Mouse (Mus musculus) lung, adult 2 months (tissue): ENCODE data around the gene Parvb. TPM values are rescaled to one million over a fixed set of nuclear protein-coding genes. Genes with fewer than 3 reads are reported as not detected.

ENCODE experiments used
- DNase-seq: peaks from one replicate; pipeline ENCODE4 v3.0.0; 2022
- H3K4me1 ChIP-seq: fragments of 200-500 bp; 2 replicates; pipeline ENCODE4 v1.6.1; 2011; ENCODE audit warnings: low read length; ENCODE audit not compliant: control insufficient read depth, insufficient read depth
- H3K4me3 ChIP-seq: fragments of 200-500 bp; replicated peaks from 2 replicates; pipeline ENCODE3; 2011; ENCODE audit warnings: low read depth, mild to moderate bottlenecking, control low read depth, low read length; ENCODE audit errors: extremely low read depth
- CTCF ChIP-seq: fragments of 200-500 bp; IDR thresholded peaks from 2 replicates; pipeline ENCODE4 v1.5.1; 2011; ENCODE audit warnings: mild to moderate bottlenecking, low read length, control low read depth; ENCODE audit not compliant: insufficient read depth
- POLR2A ChIP-seq: fragments of 200-500 bp; IDR thresholded peaks from 2 replicates; pipeline ENCODE4 v1.6.1; 2011; ENCODE audit warnings: low read depth, mild to moderate bottlenecking, control low read depth, low read length, borderline replicate concordance; ENCODE audit errors: extremely low read depth
- WGBS: fragments of 180-500 bp; shearing (Covaris S2); methylation state at CpG from one replicate; pipeline ENCODE4 v1.1.7; 2018; 5-methylcytosine and 5-hydroxymethylcytosine counted together
- polyA plus RNA-seq: library from polyadenylated mRNA; depleted of rRNA; stranded (reverse); fragments of >200 nt; gene quantifications from 2 replicates; pipeline ENCODE4 v1.2.3, GENCODE M21; 2012

Gene Parvb
- polyA plus RNA-seq, 1 experiment, result 47.5 TPM

DNA sequence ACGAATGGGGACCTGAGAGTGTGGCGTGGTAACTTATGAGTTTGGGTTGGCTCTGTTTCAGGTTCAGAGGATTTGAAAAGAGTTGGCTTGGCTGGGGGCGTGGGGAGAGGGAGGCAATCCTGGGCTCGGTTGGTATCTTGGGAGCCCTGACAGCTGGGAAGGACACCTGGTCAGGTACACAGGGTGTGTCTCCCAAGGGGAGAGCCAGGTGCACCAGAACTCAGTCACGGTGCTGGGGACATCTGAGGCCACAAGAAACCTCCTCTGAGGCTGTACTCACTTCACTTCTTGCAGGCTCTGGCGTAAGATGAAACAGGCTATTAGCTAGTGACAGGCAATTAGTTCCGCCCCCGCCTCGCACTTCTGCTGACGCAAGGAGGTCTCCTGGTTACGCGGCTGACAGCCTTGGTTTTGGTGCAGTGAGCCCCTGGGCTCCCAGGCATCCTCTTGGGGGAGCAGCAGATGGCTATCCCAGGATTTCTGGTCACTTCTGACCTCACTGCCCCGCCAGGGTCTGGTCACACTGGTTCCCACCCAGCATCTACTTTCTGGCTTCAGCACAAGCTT is 67.0 kb downstream of the Parvb start:
- Histone ChIP-seq H3K4me3 (no peak overlapping the region), H3K4me1 (no peaks in the 10 kb centered on the region)
- WGBS, result 61% methylated on average over 13 of the region's 13 CpGs
- no peak for TF ChIP-seq POLR2A
- TF ChIP-seq CTCF, result no peak
- DNase-seq, result no peak

DNA sequence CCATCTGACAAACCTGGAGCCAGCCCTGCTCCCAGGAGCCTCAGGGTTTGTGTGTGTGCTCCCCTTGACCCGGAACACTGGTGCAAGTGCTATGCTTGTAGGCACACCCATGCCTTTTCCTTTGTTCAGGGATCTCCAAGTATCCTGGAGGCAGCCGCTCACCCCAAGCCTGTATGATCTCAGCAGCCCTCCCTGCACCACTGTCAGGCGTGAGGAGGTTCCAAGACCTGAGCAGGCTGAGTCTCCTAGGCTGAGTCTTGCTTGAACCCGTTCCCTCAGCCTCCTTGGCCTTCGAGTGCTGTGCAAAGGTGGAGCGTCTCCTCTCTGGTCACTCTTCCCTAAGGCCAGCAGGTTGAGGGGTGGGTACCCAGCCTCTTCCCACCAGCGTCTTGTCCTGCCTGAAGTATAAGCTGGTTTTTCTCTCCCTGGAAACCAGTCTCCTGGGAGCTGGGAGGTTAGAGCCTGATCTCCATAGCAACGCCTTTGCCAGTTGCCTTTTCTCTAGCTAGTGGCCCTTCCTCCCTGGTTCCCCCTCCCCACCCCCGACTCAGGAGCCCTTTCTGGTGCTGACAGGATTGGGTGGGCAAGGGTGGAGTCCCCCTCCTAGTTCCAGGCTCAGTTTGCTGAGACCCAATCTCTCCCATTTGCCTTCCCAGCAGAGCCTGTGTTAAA is 68.0 kb downstream of the Parvb start:
- Histone ChIP-seq H3K4me1 (no peaks in the 10 kb centered on the region), H3K4me3 (no peak overlapping the region)
- WGBS, result 54% methylated on average over 9 of the region's 9 CpGs
- no peak for DNase-seq
- TF ChIP-seq CTCF (no peak), POLR2A (no peak)

DNA sequence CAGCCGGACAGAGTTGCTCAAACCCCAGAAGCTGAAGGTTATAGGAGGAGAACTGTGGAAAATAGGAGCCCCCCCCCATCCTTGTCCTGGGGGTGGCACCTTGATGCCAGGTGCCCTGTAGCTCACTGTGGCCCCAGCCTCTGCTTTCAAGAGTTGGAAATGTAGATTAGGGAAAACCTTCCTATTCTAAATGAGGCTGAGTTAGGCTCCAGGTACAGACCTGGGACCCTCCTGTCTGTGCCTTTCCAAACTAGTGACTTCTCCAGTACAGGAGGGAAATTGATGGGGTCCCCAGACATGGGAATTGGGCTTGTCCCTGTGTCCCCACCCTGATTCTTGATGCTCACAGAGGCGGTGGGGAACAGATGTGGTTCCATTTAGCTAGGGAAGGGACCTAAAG is 68.7 kb downstream of the Parvb start:
- no peaks in the 10 kb centered on the region for H3K4me1 ChIP-seq
- H3K4me3 ChIP-seq, result no peak overlapping the region
- TF ChIP-seq POLR2A (no peak), CTCF (no peak)
- DNase-seq, result no peak
- WGBS, result 79% methylated on average over 2 of the region's 2 CpGs

DNA sequence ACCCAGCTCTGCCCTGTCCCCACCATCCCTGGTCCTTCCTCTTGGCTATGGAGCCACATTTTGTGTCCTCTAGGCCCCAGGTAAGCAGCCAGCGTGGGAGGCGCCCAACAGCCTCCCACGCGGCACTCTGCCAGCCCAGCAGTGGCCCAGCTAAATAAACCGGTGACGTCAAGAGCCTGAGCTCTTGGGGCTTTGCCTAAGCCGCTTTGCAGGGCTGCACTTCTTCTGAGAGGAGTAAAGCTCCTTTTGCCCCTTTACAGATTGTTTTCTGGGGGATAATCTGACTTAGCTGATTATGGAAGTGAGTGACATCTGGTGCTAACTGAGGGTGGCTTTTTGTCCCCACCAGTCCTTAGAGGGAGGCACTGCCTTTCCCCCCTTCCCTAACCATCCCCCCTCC is 69.2 kb downstream of the Parvb start:
- no peak for DNase-seq
- H3K4me1 ChIP-seq, result no peaks in the 10 kb centered on the region
- 30% methylated on average over 7 of the region's 7 CpGs for WGBS
- H3K4me3 ChIP-seq, result no peak overlapping the region
- TF ChIP-seq CTCF (no peak), POLR2A (no peak)

DNA sequence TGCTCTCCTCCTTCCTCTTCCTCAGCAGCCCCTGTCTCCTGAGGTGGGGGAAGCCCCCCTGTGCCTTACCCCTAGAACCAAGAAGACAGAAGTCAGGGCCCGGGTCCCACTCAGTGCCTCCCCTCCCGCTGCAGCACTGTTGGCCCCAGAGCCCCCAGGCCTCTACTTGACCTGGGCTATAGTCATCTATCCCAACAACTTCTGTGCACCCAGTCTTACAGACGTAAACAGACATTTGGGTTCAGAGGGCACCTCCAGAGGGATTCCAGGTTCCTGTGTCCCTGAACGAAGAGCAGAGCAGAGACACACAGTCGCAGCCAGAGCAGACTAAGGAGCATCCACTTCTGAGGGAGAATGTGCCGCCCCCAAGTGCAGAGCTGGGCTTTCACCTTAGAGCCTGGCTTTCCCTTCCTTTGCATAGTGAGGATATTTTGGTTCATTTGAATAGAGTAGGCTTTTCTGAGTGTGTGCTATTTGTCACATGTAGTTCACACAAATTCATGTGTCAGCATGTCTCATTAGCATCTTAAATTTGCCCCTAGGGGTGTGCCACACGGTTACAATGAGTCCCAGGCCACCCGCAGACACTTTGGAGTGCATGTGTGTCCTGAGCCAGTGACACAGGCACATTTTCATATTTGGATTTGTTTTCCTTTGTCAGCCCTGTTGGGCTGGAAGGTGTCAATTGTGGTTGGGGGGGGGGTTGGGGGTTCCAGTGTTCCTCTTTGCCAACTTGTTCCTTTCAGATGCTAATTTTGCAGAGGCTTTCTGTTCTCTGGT is 70.0 kb downstream of the Parvb start:
- no peak for TF ChIP-seq POLR2A
- no peak for TF ChIP-seq CTCF
- no peak for DNase-seq
- WGBS, result 77% methylated on average over 8 of the region's 8 CpGs
- H3K4me1 ChIP-seq, result no peaks in the 10 kb centered on the region
- no peak overlapping the region for H3K4me3 ChIP-seq

DNA sequence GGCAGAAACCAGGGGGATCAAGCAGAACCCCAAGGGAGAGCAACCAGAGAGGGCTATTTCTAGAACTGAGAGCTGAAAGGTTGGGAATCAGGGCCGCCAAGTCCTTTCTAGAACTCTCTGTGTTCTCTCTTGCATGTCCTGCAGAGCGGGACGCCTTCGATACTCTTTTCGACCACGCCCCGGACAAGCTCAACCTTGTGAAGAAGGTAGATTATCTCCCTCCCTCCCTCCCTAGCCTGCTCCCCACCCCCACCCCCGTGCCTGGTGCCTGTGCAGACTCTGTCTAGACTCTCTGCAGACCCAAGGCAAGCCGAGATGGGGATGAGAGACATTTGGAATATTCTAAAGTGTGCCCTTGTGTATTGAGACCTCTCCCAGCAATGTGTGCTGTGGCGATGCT is 71.4 kb downstream of the Parvb start:
- 75% methylated on average over 10 of the region's 10 CpGs for WGBS

DNA sequence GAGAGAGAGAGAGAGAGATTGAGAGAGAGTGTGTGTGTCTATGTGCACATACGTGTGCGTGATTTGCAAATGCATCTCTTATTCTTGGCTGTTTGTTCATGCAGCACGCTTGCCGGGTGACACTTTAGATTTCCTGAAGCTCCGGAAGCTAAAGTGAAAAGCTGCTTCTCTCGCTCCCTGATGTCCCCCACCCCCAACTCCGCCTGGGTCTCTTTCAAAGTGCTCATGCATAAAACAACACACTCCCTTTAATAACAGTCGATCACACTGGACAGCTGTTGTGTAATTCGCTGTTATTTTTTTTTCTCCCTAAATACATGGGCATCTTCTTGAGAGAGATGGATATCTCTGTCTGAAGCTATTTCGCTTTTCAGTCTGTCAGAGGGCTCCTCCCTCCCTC is 73.5 kb downstream of the Parvb start:
- 62% methylated on average over 10 of the region's 10 CpGs for WGBS
- DNase-seq, result no peak
- TF ChIP-seq POLR2A (no peak), CTCF (no peak)
- Histone ChIP-seq H3K4me3 (no peak overlapping the region), H3K4me1 (peaks cover under 1% of the 10 kb centered on the region; the same call in 1 of the 2 replicates)

More for the DNA sequence above, 71.4 kb downstream of the Parvb start:
- Histone ChIP-seq H3K4me1 (no peaks in the 10 kb centered on the region), H3K4me3 (no peak overlapping the region)
- TF ChIP-seq POLR2A (no peak), CTCF (no peak)
- DNase-seq, result no peak

DNA sequence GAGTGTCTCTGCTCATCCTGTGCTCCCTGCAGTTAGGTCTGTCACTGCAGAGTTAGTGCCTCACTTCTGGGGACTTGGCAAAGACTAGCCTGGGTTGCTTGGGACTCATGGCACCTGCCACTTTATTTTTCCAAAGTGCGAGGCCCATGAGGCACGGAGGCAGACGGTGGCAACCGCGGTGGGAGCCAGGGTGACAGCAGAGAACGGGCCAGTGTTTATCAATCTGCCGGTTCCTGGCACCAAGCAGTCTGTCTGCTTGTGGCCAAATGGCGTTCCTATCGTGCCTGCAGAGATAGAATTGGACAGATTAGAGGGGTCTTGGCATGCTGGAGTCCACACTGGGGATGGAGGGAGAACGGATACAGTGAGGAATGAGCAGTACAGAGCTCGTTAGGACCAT is 78.4 kb downstream of the Parvb start:
- no peak for DNase-seq
- Histone ChIP-seq H3K4me1 (peaks cover 5% of the 10 kb centered on the region), H3K4me3 (no peak overlapping the region)
- TF ChIP-seq POLR2A, result no peak
- WGBS, result 39% methylated on average over 11 of the region's 11 CpGs

DNA sequence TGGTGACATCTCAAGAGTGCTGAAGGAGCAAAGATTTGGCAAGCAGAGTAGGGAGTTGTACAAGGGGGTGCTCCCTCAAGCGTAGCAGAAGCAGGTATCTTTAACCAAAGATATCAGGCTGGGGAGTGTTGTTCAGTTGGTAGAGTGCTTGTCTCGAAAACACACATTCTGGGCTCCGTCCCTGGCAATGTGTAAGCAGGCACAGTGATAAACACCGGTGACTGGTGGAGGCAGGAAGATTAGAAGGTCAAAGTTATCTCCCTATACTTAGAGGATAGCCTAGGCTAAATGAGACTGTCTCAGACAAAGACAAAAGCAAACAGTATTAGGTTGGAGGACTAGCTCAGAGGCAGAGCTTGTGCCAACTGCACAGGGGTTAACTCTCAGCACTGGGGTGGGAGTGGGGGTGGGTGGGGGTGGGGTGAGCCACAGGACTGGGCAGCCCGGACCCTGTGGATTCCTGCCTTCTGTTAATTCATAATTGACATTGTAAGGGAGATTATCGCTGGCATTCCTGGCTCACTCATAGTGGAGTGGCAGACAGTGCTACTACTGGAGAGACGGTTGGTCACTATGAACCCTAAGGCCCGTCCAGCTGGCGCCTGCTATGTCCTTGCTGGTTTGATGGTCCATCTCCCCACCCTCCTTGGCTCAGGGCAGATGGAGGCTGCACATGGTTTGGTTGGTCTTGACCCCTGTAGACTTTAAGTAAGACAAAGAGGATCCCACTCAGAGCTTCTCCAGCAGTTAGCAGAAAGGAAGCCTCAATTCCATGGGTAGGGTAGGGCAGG is 79.6 kb downstream of the Parvb start:
- no peak for DNase-seq
- TF ChIP-seq POLR2A, result no peak
- TF ChIP-seq CTCF, result no peak
- H3K4me3 ChIP-seq, result no peak overlapping the region
- peaks cover 5% of the 10 kb centered on the region for H3K4me1 ChIP-seq
- 76% methylated on average over 9 of the region's 9 CpGs for WGBS
